28 mouse cellular contexts compared by ENCODE assay signal in genomic region chr12:111774156-111774555, GRCm38 (mm10). TPM values are rescaled to one million over a fixed set of nuclear protein-coding genes. Genes with fewer than 3 reads are reported as not detected.
DNase-seq lines count a peak whose midpoint lies in the region; ATAC-seq and TF ChIP-seq lines count a peak whose summit lies in the region.
"Had no signal": no experiment of that assay in that cellular context is flagged by ENCODE, and none has a peak within 500 bp of the region (broad histone marks: within the 10 kb centered on the region; RNA-seq: fewer than 3 reads in every experiment).

No protein-coding gene starts in this region.

- DNase-seq in ES-E14 (ENCODE audit: low read depth, low spot score): no peak
- DNase-seq in frontal cortex, postnatal 36 days (ENCODE audit: low spot score in 2 of 2): no peak
- DNase-seq in gastrocnemius, adult 2 months: no peak
- DNase-seq: adrenal gland, postnatal 10 days; adrenal gland, postnatal 36 days; B cell, adult 2 months; cerebellum, adult 2 months; cerebellum, adult 9-11 months; cerebellum, postnatal 25 days; forebrain, postnatal 0 days; gastrocnemius, postnatal 10 days; heart, adult 2 months; heart, postnatal 14 days; heart, postnatal 4 days; kidney, adult 18-20 months had no signal

- ATAC-seq in hindbrain, embryonic 12.5 days (ENCODE audit: low FRiP score): no peak
- no peak for ATAC-seq in hindbrain, embryonic 13.5 days (ENCODE audit: low FRiP score)
- no peak for ATAC-seq in neural tube, embryonic 12.5 days (ENCODE audit: low FRiP score, low read depth)
- no peak for ATAC-seq in neural tube, embryonic 15.5 days (ENCODE audit: low FRiP score)
- ATAC-seq: forebrain, embryonic 14.5 days; forebrain, postnatal 0 days; hindbrain, embryonic 16.5 days; intestine, embryonic 16.5 days had no signal

- in situ Hi-C loops in ES-E14 (cut with MboI; ENCODE audit: low sequenced_read_pairs in 2 of 2, unreplicated experiment in 2 of 2): no loop called here

- H3K9me3 ChIP-seq in hindbrain, embryonic 12.5 days (replicated peaks): no peaks in the 10 kb centered on the region; the same call in 1 of the 2 replicates
- H3K9me3 ChIP-seq in hindbrain, embryonic 13.5 days: no peaks in the 10 kb centered on the region
- H3K9me3 ChIP-seq in neural tube, embryonic 12.5 days: no peaks in the 10 kb centered on the region
- H3K9me3 ChIP-seq in neural tube, embryonic 15.5 days (replicated peaks): no peaks in the 10 kb centered on the region
- H3K9me3 ChIP-seq in ES-E14 (ENCODE audit: control insufficient read depth, insufficient read depth, low read depth, low read length): no peaks in the 10 kb centered on the region
- H3K9me3 ChIP-seq: embryonic facial prominence, embryonic 12.5 days; embryonic facial prominence, embryonic 15.5 days; heart, embryonic 10.5 days; heart, embryonic 13.5 days had no signal

- H3K4me1 ChIP-seq in hindbrain, embryonic 12.5 days: peaks cover 16% of the 10 kb centered on the region
- peaks cover 20% of the 10 kb centered on the region for H3K4me1 ChIP-seq in hindbrain, embryonic 13.5 days (replicated peaks)
- peaks cover 10% of the 10 kb centered on the region for H3K4me1 ChIP-seq in neural tube, embryonic 12.5 days
- peaks cover 12% of the 10 kb centered on the region for H3K4me1 ChIP-seq in neural tube, embryonic 15.5 days
- H3K4me1 ChIP-seq in ES-E14 (ENCODE audit: control insufficient read depth in 2 of 2, insufficient read depth in 2 of 2, low read length in 2 of 2, poor library complexity in 1 of 2): peaks cover 5 to 15% of the 10 kb centered on the region in 2 experiments; a peak in 2 of 4 replicates
- H3K4me1 ChIP-seq in olfactory bulb, adult 2 months (ENCODE audit: control insufficient read depth, insufficient read depth, low read length): peaks cover 27% of the 10 kb centered on the region

- H3K36me3 ChIP-seq in hindbrain, embryonic 12.5 days: peaks cover 74% of the 10 kb centered on the region
- H3K36me3 ChIP-seq in hindbrain, embryonic 13.5 days: peaks cover 72% of the 10 kb centered on the region
- peaks cover 70% of the 10 kb centered on the region for H3K36me3 ChIP-seq in neural tube, embryonic 12.5 days
- peaks cover 67% of the 10 kb centered on the region for H3K36me3 ChIP-seq in neural tube, embryonic 15.5 days
- H3K36me3 ChIP-seq in ES-E14 (ENCODE audit: control insufficient read depth, insufficient read depth, low read length, poor library complexity, severe bottlenecking): peaks cover 34% of the 10 kb centered on the region

- intact Hi-C loops in gastrocnemius, adult 2 months (cut with DNase I): no loop called here

- H3K9ac ChIP-seq in hindbrain, embryonic 12.5 days: no peak overlapping the region
- H3K9ac ChIP-seq in hindbrain, embryonic 13.5 days: no peak overlapping the region
- peak overlapping the region; percentile 17; the same call in 1 of the 2 replicates for H3K9ac ChIP-seq in neural tube, embryonic 12.5 days
- H3K9ac ChIP-seq in neural tube, embryonic 15.5 days (replicated peaks): no peak overlapping the region
- H3K9ac ChIP-seq in ES-E14 (ENCODE audit: insufficient read depth, low read depth, low read length, poor library complexity, severe bottlenecking): no peak overlapping the region
- H3K9ac ChIP-seq: embryonic facial prominence, embryonic 12.5 days; embryonic facial prominence, embryonic 15.5 days; forebrain, postnatal 0 days; heart, embryonic 13.5 days had no signal

- WGBS in hindbrain, embryonic 12.5 days: 93% methylated on average over 16 of the region's 16 CpGs
- WGBS in hindbrain, embryonic 13.5 days: 91% methylated on average over 16 of the region's 16 CpGs
- 91% methylated on average over 16 of the region's 16 CpGs for whole genome bisulfite sequencing in neural tube, embryonic 12.5 days
- WGBS in neural tube, embryonic 15.5 days: 92% methylated on average over 16 of the region's 16 CpGs
- 86% methylated on average over 16 of the region's 16 CpGs for WGBS in olfactory bulb, adult 2 months

- TF ChIP-seq POLR2A in olfactory bulb, adult 2 months (IDR thresholded peaks at IDR 0.05; ENCODE audit: insufficient read depth, low read depth, low read length): no peak

- no peak for TF ChIP-seq CTCF in olfactory bulb, adult 2 months (IDR thresholded peaks at IDR 0.05; ENCODE audit: insufficient read depth, low read depth, low read length)
- TF ChIP-seq CTCF in gastrocnemius, adult 2 months (IDR thresholded peaks at IDR 0.05): no peak

- H3K4me2 ChIP-seq in hindbrain, embryonic 12.5 days (replicated peaks): no peak overlapping the region
- H3K4me2 ChIP-seq in hindbrain, embryonic 13.5 days: no peak overlapping the region
- no peak overlapping the region for H3K4me2 ChIP-seq in neural tube, embryonic 12.5 days (replicated peaks)
- H3K4me2 ChIP-seq in neural tube, embryonic 15.5 days: no peak overlapping the region
- H3K4me2 ChIP-seq: embryonic facial prominence, embryonic 12.5 days; embryonic facial prominence, embryonic 15.5 days; heart, embryonic 13.5 days had no signal

- no peak overlapping the region for H3K4me3 ChIP-seq in hindbrain, embryonic 12.5 days
- no peak overlapping the region for H3K4me3 ChIP-seq in hindbrain, embryonic 13.5 days
- no peak overlapping the region for H3K4me3 ChIP-seq in neural tube, embryonic 12.5 days
- no peak overlapping the region for H3K4me3 ChIP-seq in neural tube, embryonic 15.5 days (replicated peaks)
- peak overlapping the region; percentile 2 to 22; a peak in 2 of 4 replicates for H3K4me3 ChIP-seq in ES-E14 (ENCODE audit: insufficient read depth in 1 of 2, low read depth in 1 of 2, low read length in 2 of 2, poor library complexity in 1 of 2, severe bottlenecking in 1 of 2)
- no peak overlapping the region for H3K4me3 ChIP-seq in olfactory bulb, adult 2 months (ENCODE audit: insufficient read depth, low read depth, low read length)
- no peak overlapping the region for H3K4me3 ChIP-seq in gastrocnemius, adult 2 months
- H3K4me3 ChIP-seq: embryonic facial prominence, embryonic 12.5 days; embryonic facial prominence, embryonic 15.5 days; heart, adult 2 months; heart, embryonic 10.5 days; heart, embryonic 13.5 days had no signal

- no peaks in the 10 kb centered on the region for H3K27me3 ChIP-seq in hindbrain, embryonic 12.5 days
- no peaks in the 10 kb centered on the region for H3K27me3 ChIP-seq in hindbrain, embryonic 13.5 days
- no peaks in the 10 kb centered on the region for H3K27me3 ChIP-seq in neural tube, embryonic 12.5 days (replicated peaks)
- H3K27me3 ChIP-seq in neural tube, embryonic 15.5 days (replicated peaks): no peaks in the 10 kb centered on the region
- H3K27me3 ChIP-seq: CH12.LX; embryonic facial prominence, embryonic 12.5 days; embryonic facial prominence, embryonic 15.5 days; heart, embryonic 13.5 days had no signal

- H3K27ac ChIP-seq in hindbrain, embryonic 12.5 days: 0 out of 2 replicates have a peak overlapping the region, but pooled peaks have one; percentile 5
- no peak overlapping the region for H3K27ac ChIP-seq in hindbrain, embryonic 13.5 days
- no peak overlapping the region for H3K27ac ChIP-seq in neural tube, embryonic 12.5 days
- no peak overlapping the region for H3K27ac ChIP-seq in neural tube, embryonic 15.5 days (replicated peaks)
- no peak overlapping the region for H3K27ac ChIP-seq in ES-E14 (ENCODE audit: insufficient read depth, low read depth, low read length, poor library complexity, severe bottlenecking)
- H3K27ac ChIP-seq in olfactory bulb, adult 2 months (ENCODE audit: insufficient read depth, low read depth, low read length): 0 out of 2 replicates have a peak overlapping the region, but pooled peaks have one; percentile 37
- H3K27ac ChIP-seq in gastrocnemius, adult 2 months: no peak overlapping the region
- H3K27ac ChIP-seq: embryonic facial prominence, embryonic 12.5 days; embryonic facial prominence, embryonic 15.5 days; heart, adult 2 months; heart, embryonic 10.5 days; heart, embryonic 13.5 days had no signal

TF ChIP-seq in ES-E14, 5 proteins besides CTCF, POLR2A, EP300 and RAD21:
- no peak for TF ChIP-seq MAFK (IDR thresholded peaks at IDR 0.05; ENCODE audit: insufficient read depth, low read depth, low read length)
- TF ChIP-seq ZC3H11A (IDR thresholded peaks at IDR 0.05; ENCODE audit: borderline replicate concordance, low read depth, low read length): no peak
- TF ChIP-seq CHD2 (IDR thresholded peaks at IDR 0.05; ENCODE audit: low read depth, low read length): no peak
- TF ChIP-seq HCFC1 (IDR thresholded peaks at IDR 0.05; ENCODE audit: borderline replicate concordance, insufficient read depth, low read length): no peak
- TF ChIP-seq ZNF384 (IDR thresholded peaks at IDR 0.05; ENCODE audit: low read depth, low read length): no peak
TF ChIP-seq in ES-E14: peak in this region for 0.

RNA-seq across cellular contexts. Expression of gene Klc1, which starts 15.5 kb away (rescaled TPM):
- polyA plus RNA-seq in hindbrain, embryonic 12.5 days (2016; fragmentation: Nextera tagmentation; extraction: Ambion mirVana): 430 and 446 TPM in 2 replicates
- 571 and 589 TPM in 2 replicates for polyA plus RNA-seq in hindbrain, embryonic 13.5 days (2015; fragmentation: Nextera tagmentation; extraction: Ambion mirVana)
- 481 and 504 TPM in 2 replicates for polyA plus RNA-seq in neural tube, embryonic 12.5 days (2016; fragmentation: Nextera tagmentation; extraction: Ambion mirVana)
- 504 and 568 TPM in 2 replicates for polyA plus RNA-seq in neural tube, embryonic 15.5 days (2015; fragmentation: Nextera tagmentation; extraction: Ambion mirVana)
- total RNA-seq in ES-E14 (2012; rRNA removed): 47.2 and 47.9 TPM in 2 replicates
- 135 and 1,741 TPM in 2 replicates for polyA plus RNA-seq in olfactory bulb, adult 2 months (2012; ENCODE audit: insufficient read depth, insufficient read length, low replicate concordance, missing spikeins)
- total RNA-seq in gastrocnemius, adult 2 months (2021): 10 to 100 TPM; 61.5 to 75.9 TPM

RNA-seq across cellular contexts. Expression of gene Xrcc3, which starts 39.5 kb away (rescaled TPM):
- polyA plus RNA-seq in hindbrain, embryonic 12.5 days (2016; fragmentation: Nextera tagmentation; extraction: Ambion mirVana): 5.8 and 6.4 TPM in 2 replicates
- polyA plus RNA-seq in hindbrain, embryonic 13.5 days (2015; fragmentation: Nextera tagmentation; extraction: Ambion mirVana): 3.1 and 3.6 TPM in 2 replicates
- polyA plus RNA-seq in neural tube, embryonic 12.5 days (2016; fragmentation: Nextera tagmentation; extraction: Ambion mirVana): 5.5 and 7.5 TPM in 2 replicates
- polyA plus RNA-seq in neural tube, embryonic 15.5 days (2015; fragmentation: Nextera tagmentation; extraction: Ambion mirVana): 2.5 and 4.6 TPM in 2 replicates
- total RNA-seq in ES-E14 (2012; rRNA removed): 19.8 and 21.8 TPM in 2 replicates
- not detected in 2 replicates for polyA plus RNA-seq in olfactory bulb, adult 2 months (2012; ENCODE audit: insufficient read depth, insufficient read length, low replicate concordance, missing spikeins)
- total RNA-seq in gastrocnemius, adult 2 months (2021): under 1 TPM in 1 of 2 experiments, not detected in 1; 0.47 TPM

RNA-seq across cellular contexts. Expression of gene Zfyve21, which starts 39.8 kb away (rescaled TPM):
- polyA plus RNA-seq in hindbrain, embryonic 12.5 days (2016; fragmentation: Nextera tagmentation; extraction: Ambion mirVana): 53.5 and 56.8 TPM in 2 replicates
- 38.4 and 42.9 TPM in 2 replicates for polyA plus RNA-seq in hindbrain, embryonic 13.5 days (2015; fragmentation: Nextera tagmentation; extraction: Ambion mirVana)
- 48.8 and 50.9 TPM in 2 replicates for polyA plus RNA-seq in neural tube, embryonic 12.5 days (2016; fragmentation: Nextera tagmentation; extraction: Ambion mirVana)
- 39.8 and 64.0 TPM in 2 replicates for polyA plus RNA-seq in neural tube, embryonic 15.5 days (2015; fragmentation: Nextera tagmentation; extraction: Ambion mirVana)
- 27.0 and 33.5 TPM in 2 replicates for total RNA-seq in ES-E14 (2012; rRNA removed)
- not detected in 2 replicates for polyA plus RNA-seq in olfactory bulb, adult 2 months (2012; ENCODE audit: insufficient read depth, insufficient read length, low replicate concordance, missing spikeins)
- 10 to 100 TPM; 15.6 to 18.0 TPM for total RNA-seq in gastrocnemius, adult 2 months (2021)

Comparison
In these comparisons a context has a peak if more than half of its experiments do, and no peak if none do; other contexts are left out.
1. H3K27ac ChIP-seq: peak in hindbrain, embryonic 12.5 days (single experiment) and olfactory bulb, adult 2 months (single experiment); none in hindbrain, embryonic 13.5 days (single experiment), neural tube, embryonic 12.5 days (single experiment), neural tube, embryonic 15.5 days (single experiment), ES-E14 (single experiment) and gastrocnemius, adult 2 months (single experiment).
2. H3K4me3 ChIP-seq: peak in ES-E14 (2 of 2); none in hindbrain, embryonic 12.5 days (single experiment), hindbrain, embryonic 13.5 days (single experiment), neural tube, embryonic 12.5 days (single experiment), neural tube, embryonic 15.5 days (single experiment), olfactory bulb, adult 2 months (single experiment) and gastrocnemius, adult 2 months (single experiment).
3. RNA of gene Zfyve21, which starts 39.8 kb away (polyA plus RNA-seq): 53.5 to 56.8 TPM in hindbrain, embryonic 12.5 days, 48.8 to 50.9 TPM in neural tube, embryonic 12.5 days, 38.4 to 42.9 TPM in hindbrain, embryonic 13.5 days and 39.8 to 64.0 TPM in neural tube, embryonic 15.5 days; not detected in olfactory bulb, adult 2 months; every median in the first group is over 10 times any median in the second.